Mouse (Mus musculus) CH12.LX (cell line): Measurements from ENCODE around the gene 4930550L24Rik. TPM values are rescaled to one million over a fixed set of nuclear protein-coding genes. Genes with fewer than 3 reads are reported as not detected.

ENCODE experiments used
- DNase-seq: peaks from one replicate; pipeline ENCODE4 v3.0.0-alpha.2; 2013; ENCODE audit errors: extremely low read depth
- H3K27ac ChIP-seq: 2 replicates; pipeline ENCODE4 v1.5.1; 2012; ENCODE audit warnings: low read depth, mild to moderate bottlenecking, control low read depth, moderate library complexity; ENCODE audit not compliant: insufficient read depth
- H3K27me3 ChIP-seq: replicated peaks from 2 replicates; pipeline ENCODE3; 2012; ENCODE audit warnings: inconsistent platforms
- H3K36me3 ChIP-seq, 2 experiments: replicated peaks in 1 of 2; 2 replicates each; pipeline versions ENCODE3 to v1.6.1; 2012; ENCODE audit warnings: inconsistent platforms in 1 of 2, low read length in 1 of 2, mild to moderate bottlenecking in 1 of 2, mixed read lengths in 1 of 2, moderate library complexity in 1 of 2; ENCODE audit not compliant: control insufficient read depth in 1 of 2, insufficient read depth in 1 of 2
- H3K4me1 ChIP-seq, 2 experiments: 2 replicates each; pipeline ENCODE4 v1.6.1; 2012; ENCODE audit warnings: inconsistent platforms in 1 of 2, moderate library complexity in 1 of 2; ENCODE audit not compliant: insufficient read depth in 2 of 2, control insufficient read depth in 1 of 2
- H3K4me2 ChIP-seq: 2 replicates; pipeline ENCODE4 v1.6.1; 2012; ENCODE audit warnings: low read depth, mild to moderate bottlenecking, control low read depth; ENCODE audit not compliant: poor library complexity, insufficient read depth, severe bottlenecking
- H3K4me3 ChIP-seq, 3 experiments: fragments of 150-350 bp in 1 of 3; sonication (generic) in 1 of 3; replicated peaks in 1 of 3; 2 replicates each; pipeline versions ENCODE3 to v1.5.1; 2011 to 2012; ENCODE audit warnings: low read depth in 2 of 3, low read length in 2 of 3, mild to moderate bottlenecking in 2 of 3, moderate library complexity in 2 of 3, control low read depth in 1 of 3, improper control_type of control experiment in 1 of 3, inconsistent platforms in 1 of 3, mixed read lengths in 1 of 3; ENCODE audit not compliant: poor library complexity in 1 of 3
- H3K79me2 ChIP-seq: replicated peaks from 2 replicates; pipeline ENCODE4 v1.6.1; 2012; ENCODE audit warnings: mild to moderate bottlenecking, moderate library complexity; ENCODE audit not compliant: control insufficient read depth, poor library complexity, insufficient read depth, severe bottlenecking; ENCODE audit errors: extremely low read depth
- H3K9ac ChIP-seq: 2 replicates; pipeline ENCODE4 v1.6.1; 2012; ENCODE audit warnings: low read depth, mild to moderate bottlenecking, control low read depth, moderate library complexity; ENCODE audit not compliant: insufficient read depth
- H3K9me3 ChIP-seq: replicated peaks from 2 replicates; pipeline ENCODE3; 2012; ENCODE audit warnings: low read length, inconsistent platforms, mixed read lengths
- CTCF ChIP-seq, 2 experiments: IDR thresholded peaks in 1 of 2; conservative IDR thresholded peaks in 1 of 2; 2 replicates each; pipeline ENCODE4 v1.5.1; 2011 to 2012; ENCODE audit warnings: low read depth in 2 of 2, low read length in 2 of 2, improper control_type of control experiment in 1 of 2, inconsistent platforms in 1 of 2, mild to moderate bottlenecking in 1 of 2, moderate library complexity in 1 of 2
- PAX5 ChIP-seq: IDR thresholded peaks from 2 replicates; pipeline ENCODE4 v1.6.1; 2012; ENCODE audit warnings: low read length, inconsistent platforms, mixed read lengths
- RAD21 ChIP-seq: IDR thresholded peaks from 2 replicates; pipeline ENCODE4 v1.6.1; 2011; ENCODE audit warnings: low read depth, mild to moderate bottlenecking, low read length, improper control_type of control experiment, moderate library complexity
- dilution Hi-C: fragments of 300-500 bp; cut with MboI; formaldehyde crosslinking; loops from 2 replicates; pipeline ENCODE4 v1.14.3; 2020; ENCODE audit warnings: low sequenced_read_pairs; ENCODE audit not compliant: extremely low pct_unique_long_range_greater_than_20kb, extremely low pct_ligation_motif_present
- in situ Hi-C: fragments of 300-500 bp; cut with MboI; formaldehyde crosslinking; loops from 3 replicates; pipeline ENCODE4 v1.14.3; 2019; ENCODE audit warnings: low sequenced_read_pairs, low pct_ligation_motif_present, low pct_unique_long_range_greater_than_20kb, mixed read lengths
- polyA plus RNA-seq: library from polyadenylated mRNA; unstranded; fragments of >175 nt; gene quantifications from 2 replicates; pipeline ENCODE4 v1.2.1, GENCODE M21; 2012; ENCODE audit warnings: low read depth; ENCODE audit not compliant: insufficient read length
- total RNA-seq, 2 experiments: library from RNA; depleted of rRNA; stranded (reverse); fragments of 300-350 nt in 1 of 2; fragments of >200 nt in 1 of 2; gene quantifications; 2 replicates each; pipeline ENCODE4 v1.2.3; 2012 to 2014

Gene 4930550L24Rik
- total and polyA plus RNA-seq, 3 experiments: not detected

DNA sequence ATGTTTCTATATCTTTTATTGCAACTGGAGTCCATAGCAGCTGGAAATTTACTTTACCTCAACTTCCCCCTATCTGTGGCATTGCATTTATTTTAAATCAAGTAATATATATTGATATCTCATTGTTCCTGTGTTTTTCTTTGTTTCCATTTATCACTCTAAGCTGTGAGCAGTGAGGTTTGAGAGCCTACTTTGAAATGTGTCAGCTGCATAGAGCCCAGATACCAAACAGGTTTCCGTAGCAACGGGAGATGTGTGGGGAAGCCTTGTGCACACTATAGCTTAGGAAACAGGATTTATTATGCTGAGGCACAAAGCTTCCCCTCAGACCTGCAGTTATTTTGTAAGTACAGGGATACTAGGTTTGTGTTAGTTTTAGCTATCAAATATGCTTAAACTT, 58.8 kb downstream of the 4930550L24Rik start:
- Histone ChIP-seq H3K4me3 (no peak overlapping the region), H3K27ac (no peak overlapping the region), H3K4me1 (no peaks in the 10 kb centered on the region), H3K36me3 (no peaks in the 10 kb centered on the region), H3K9ac (no peak overlapping the region), H3K9me3 (no peaks in the 10 kb centered on the region), H3K4me2 (no peak overlapping the region), H3K79me2 (no peaks in the 10 kb centered on the region), H3K27me3 (no peaks in the 10 kb centered on the region)
- in situ Hi-C loops: no loop called here
- TF ChIP-seq CTCF (conservative IDR thresholded peaks at IDR 0.05 in 1 of 2, IDR thresholded peaks at IDR 0.05 in 1 of 2; ENCODE audit: low read depth in 2 of 2, low read length in 2 of 2) (no peak), PAX5 (no peak), RAD21 (no peak)
- no peak for DNase-seq
- dilution Hi-C loops: no loop called here
